Mouse (Mus musculus) ovary, postnatal 36 days (tissue): ENCODE results near the gene C330021F23Rik.
"Not testable (repeated sequence)": the region's sequence is repeated elsewhere in the genome, so short reads cannot be mapped to it uniquely, and the experiment has no call there.

Experiments
- DNase-seq: peaks from one replicate; pipeline ENCODE4 v3.0.0; 2022; ENCODE audit warnings: low spot score, mixed read lengths

The C330021F23Rik gene

GRCm38 (mm10) chr8:3567641-3568371 is at the start of gene C330021F23Rik:
Gene C330021F23Rik, plus strand, starts transcription at chr8:3567990.
- DNase-seq, result no peak

- DNase-seq, result no peak
Observed at GRCm38 (mm10) chr8:3522007-3522697, 45.6 kb upstream of the C330021F23Rik start.

- DNase-seq, result no peak
Observed at GRCm38 (mm10) chr8:3530816-3531215, 37.0 kb upstream of the C330021F23Rik start.

GRCm38 (mm10) chr8:3531936-3532335 is 35.9 kb upstream of the C330021F23Rik start:
- no peak for DNase-seq

GRCm38 (mm10) chr8:3536053-3536841 is 31.5 kb upstream of the C330021F23Rik start:
- DNase-seq, result no peak

- no peak for DNase-seq
Observed at GRCm38 (mm10) chr8:3536940-3537339, 30.9 kb upstream of the C330021F23Rik start.

- DNase-seq, result no peak
Observed at GRCm38 (mm10) chr8:3537666-3538065, 30.1 kb upstream of the C330021F23Rik start.

- DNase-seq, result no peak
Observed at GRCm38 (mm10) chr8:3539146-3539545, 28.6 kb upstream of the C330021F23Rik start.

GRCm38 (mm10) chr8:3540076-3540475 is 27.7 kb upstream of the C330021F23Rik start:
- DNase-seq, result no peak

- no peak for DNase-seq
Observed at GRCm38 (mm10) chr8:3546511-3546910, 21.3 kb upstream of the C330021F23Rik start.

GRCm38 (mm10) chr8:3552240-3552639 is 15.6 kb upstream of the C330021F23Rik start:
- DNase-seq, result no peak

GRCm38 (mm10) chr8:3556114-3556513 is 11.7 kb upstream of the C330021F23Rik start:
- no peak for DNase-seq

GRCm38 (mm10) chr8:3568378-3568777 is 588 bp downstream of the C330021F23Rik start:
- DNase-seq, result no peak

GRCm38 (mm10) chr8:3569784-3570183 is 2.0 kb downstream of the C330021F23Rik start:
- DNase-seq, result no peak

- no peak for DNase-seq
Observed at GRCm38 (mm10) chr8:3574546-3574945, 6.8 kb downstream of the C330021F23Rik start.

- DNase-seq, result no peak
Observed at GRCm38 (mm10) chr8:3576211-3576960, 8.6 kb downstream of the C330021F23Rik start.

GRCm38 (mm10) chr8:3579390-3580364 is 11.9 kb downstream of the C330021F23Rik start:
- no peak for DNase-seq

- not testable (repeated sequence) for DNase-seq
Observed at GRCm38 (mm10) chr8:3581961-3582360, 14.2 kb downstream of the C330021F23Rik start.

- no peak for DNase-seq
Observed at GRCm38 (mm10) chr8:3586452-3586851, 18.7 kb downstream of the C330021F23Rik start.

GRCm38 (mm10) chr8:3586993-3587390 is 19.2 kb downstream of the C330021F23Rik start, which contains the start of gene Camsap3:
Gene Camsap3, plus strand, starts transcription at chr8:3587293.
- no peak for DNase-seq
